Mouse (Mus musculus): ENCODE measurements around the gene Vmn1r23. TPM values are rescaled to one million over a fixed set of nuclear protein-coding genes. Genes with fewer than 3 reads are reported as not detected.

The Vmn1r23 gene
- not detected for total RNA-seq (2023)

GRCm38 (mm10) chr6:57926738-57927137, at the start of gene Vmn1r23:
Gene Vmn1r23 (minus strand): TSS chr6:57926838.

GRCm38 (mm10) chr6:57961403-57961802, 34.8 kb upstream of the Vmn1r23 start, which contains the start of gene Vmn1r24:
Gene Vmn1r24 (minus strand): TSS chr6:57961503.

DNA sequence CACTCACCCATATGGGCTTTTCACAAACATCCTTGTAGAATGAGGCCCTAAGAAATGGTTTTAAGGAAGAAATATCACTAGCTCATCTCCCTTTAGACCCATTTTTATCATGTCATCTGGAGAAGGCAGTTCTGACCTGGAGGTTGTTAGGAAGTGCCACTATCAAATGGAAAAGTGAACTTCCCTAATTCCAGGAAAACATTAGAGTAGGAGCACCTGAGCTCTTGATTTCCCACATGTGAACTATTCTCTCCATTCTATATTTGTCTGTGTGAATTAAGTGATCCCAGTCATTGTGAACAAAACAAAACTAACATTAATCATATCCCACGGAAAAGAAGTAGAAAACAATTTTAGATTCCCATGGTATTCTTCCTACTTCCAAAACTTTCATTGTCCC, 18.7 kb downstream of the Vmn1r23 start, which contains the start of gene Vmn1r22:
TSS of gene Vmn1r22 (minus strand) at position 101 of the 400 bp plus-strand sequence.

Other genes with a start within 250 kb of the Vmn1r23 start
- 1 to 10 TPM; 1.7 to 1.8 TPM for gene Pyurf, start 234.8 kb downstream of the Vmn1r23 start, total RNA-seq (2023)
- 10 to 100 TPM; 11.8 to 13.7 TPM for gene Lancl2, start 224.3 kb downstream of the Vmn1r23 start, total RNA-seq (2023)
- 10 to 100 TPM; 15.6 to 17.6 TPM for gene Vopp1, start 101.7 kb downstream of the Vmn1r23 start, total RNA-seq (2023)
- gene Vmn1r21, start 76.5 kb downstream of the Vmn1r23 start, total RNA-seq (2023): not detected
- not detected for gene Vmn1r22, start 18.8 kb downstream of the Vmn1r23 start, total RNA-seq (2023)
- not detected for gene Vmn1r24, start 34.7 kb upstream of the Vmn1r23 start, total RNA-seq (2023)
- not detected for gene Vmn1r25, start 54.0 kb upstream of the Vmn1r23 start, total RNA-seq (2023)
- gene Vmn1r26, start 88.3 kb upstream of the Vmn1r23 start, total RNA-seq (2023): not detected

Data from neutrophil, adult 83 days (primary cell).